Mouse (Mus musculus) gastrocnemius, postnatal 25 days (tissue): Measurements from ENCODE around the gene Cd164l2. TPM values are rescaled to one million over a fixed set of nuclear protein-coding genes. Genes with fewer than 3 reads are reported as not detected.

Source experiments
- DNase-seq: peaks from one replicate; pipeline ENCODE4 v3.0.0; 2022
- long read RNA-seq, 2 experiments: library from polyadenylated mRNA; stranded (forward); transcript quantifications; one replicate each; pipeline ENCODE4 v2.0.0; 2021
- total RNA-seq, 2 experiments: library from RNA; stranded (reverse); gene quantifications; 1 replicate in 1 of 2; 2 replicates in 1 of 2; pipeline ENCODE4 v1.2.3; 2021

Cd164l2 gene
- not detected for total RNA-seq
- long read RNA-seq, experiment 1, result 0 reads
- long read RNA-seq, experiment 2, result 0 reads

DNA sequence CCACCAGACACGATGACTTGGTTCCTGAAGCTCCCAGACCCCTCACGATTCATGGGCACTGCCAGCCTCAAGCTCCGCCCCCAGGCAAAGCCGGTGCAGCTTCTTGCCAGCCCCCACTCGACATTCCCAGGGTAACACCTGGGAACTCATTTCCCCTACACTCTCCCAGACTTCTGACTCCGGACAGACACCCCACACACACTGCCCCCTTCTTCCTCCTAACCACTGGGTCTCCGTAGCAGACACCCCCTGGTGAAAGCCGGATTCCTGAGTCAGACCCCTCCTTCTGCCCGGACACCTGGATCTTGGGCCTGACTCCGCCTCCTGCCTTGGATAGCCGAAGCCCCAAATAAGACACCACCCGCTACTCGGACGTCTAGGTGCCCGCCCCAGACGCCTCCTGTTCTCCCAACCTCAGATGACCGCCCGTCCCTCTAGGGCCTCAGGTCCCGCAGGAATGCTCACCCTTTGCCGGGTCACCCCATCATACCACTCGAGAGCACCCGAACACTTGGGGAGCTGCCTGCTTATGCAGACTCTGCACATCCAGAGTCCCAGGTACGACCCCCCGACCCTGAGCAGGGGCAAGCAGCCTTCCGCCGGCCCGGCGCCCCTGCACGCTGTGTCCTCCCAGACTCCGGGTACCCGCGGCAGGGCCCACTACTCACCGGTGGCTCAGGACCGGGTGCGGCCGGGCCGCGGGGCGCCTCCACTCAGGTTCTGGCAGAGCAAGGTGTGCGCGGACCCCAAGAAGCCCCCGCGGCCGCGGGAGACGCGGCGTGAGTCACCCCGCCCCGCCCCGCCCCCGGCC lies at the start of gene Cd164l2, which contains the start of gene Gpr3:
TSS of gene Cd164l2 (plus strand) at position 381 of the 811 bp plus-strand sequence.
TSS of gene Gpr3 (minus strand) at position 786 of the 811 bp plus-strand sequence.
- DNase-seq, result no peak

DNA sequence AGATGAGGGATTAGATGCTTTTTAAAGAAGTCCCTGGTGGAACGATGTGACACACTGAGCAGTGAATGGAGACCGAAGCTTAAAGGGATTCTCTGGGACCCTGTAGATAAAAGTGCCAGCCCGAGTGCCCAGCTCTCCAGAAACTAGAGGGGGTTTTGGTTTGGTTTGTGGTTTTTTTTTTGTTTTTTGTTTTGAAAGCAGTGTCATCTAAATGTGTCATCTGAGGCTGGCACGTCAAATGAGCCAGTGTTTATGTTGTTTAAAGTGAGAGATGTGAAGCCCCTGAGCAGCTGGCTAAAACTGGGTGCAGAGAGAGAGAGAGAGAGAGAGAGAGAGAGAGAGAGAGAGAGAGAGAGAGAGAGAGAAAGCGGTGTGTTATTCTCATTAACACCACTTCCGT lies 49.7 kb upstream of the Cd164l2 start:
- no peak for DNase-seq

DNA sequence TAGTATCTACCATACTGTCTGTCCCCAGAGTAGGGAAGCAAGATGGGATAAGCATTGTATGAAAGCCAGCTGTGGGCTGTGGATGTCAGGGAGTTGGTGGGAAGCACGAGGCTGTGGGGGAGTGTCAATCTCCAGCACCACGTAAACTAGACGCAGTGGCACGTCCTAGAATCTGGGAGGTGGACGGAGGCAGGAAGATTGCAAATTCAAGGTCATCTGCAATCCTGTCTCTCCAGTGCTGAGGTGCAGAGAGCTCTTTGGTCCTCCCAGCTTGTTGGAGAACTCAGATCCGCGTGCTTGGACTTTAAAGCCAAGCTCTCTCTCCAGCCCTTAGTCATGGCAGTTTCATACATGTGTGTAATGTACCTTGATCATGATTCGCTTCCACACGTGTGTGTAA lies 45.2 kb upstream of the Cd164l2 start:
- DNase-seq, result no peak

DNA sequence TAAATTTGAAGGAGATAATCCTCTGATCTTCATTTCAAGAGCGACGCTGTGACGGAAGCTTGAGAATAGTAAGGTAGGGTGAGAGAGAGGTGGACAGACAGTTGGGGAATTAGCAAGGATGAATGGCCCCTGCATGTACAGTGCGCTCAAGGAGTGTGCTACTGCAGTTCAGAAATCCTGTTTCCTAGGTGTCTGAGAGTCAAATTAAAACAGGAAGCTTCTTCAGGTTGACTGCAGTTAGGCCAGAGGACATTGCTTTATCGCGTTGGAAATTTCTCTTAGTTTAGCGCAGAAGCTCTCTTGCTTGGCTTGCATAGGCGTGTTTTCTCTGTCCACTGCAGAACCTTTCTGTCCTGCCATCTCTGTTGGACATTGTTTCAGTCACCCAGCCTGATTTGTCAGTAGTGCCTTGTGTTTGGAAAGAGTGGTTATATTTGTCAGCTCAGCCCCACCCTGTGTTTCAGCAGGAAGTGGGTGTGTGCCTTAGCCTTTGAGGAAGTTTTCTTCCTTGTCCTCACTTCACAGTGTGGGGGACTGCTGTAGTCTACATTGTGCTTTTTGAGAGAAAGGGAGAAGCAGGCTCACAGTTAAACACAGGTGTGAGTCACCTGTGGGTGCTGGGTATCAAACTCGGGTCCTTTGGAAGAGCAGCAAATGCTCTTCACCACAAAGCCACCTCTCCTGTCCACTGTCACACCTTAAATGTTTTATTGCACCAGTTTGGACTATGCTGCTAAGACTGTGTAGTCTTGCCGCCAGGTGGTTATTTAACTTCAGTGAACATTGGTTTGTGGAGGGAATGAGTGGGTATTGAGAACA lies 42.5 kb upstream of the Cd164l2 start:
- peak; percentile 59 for DNase-seq

DNA sequence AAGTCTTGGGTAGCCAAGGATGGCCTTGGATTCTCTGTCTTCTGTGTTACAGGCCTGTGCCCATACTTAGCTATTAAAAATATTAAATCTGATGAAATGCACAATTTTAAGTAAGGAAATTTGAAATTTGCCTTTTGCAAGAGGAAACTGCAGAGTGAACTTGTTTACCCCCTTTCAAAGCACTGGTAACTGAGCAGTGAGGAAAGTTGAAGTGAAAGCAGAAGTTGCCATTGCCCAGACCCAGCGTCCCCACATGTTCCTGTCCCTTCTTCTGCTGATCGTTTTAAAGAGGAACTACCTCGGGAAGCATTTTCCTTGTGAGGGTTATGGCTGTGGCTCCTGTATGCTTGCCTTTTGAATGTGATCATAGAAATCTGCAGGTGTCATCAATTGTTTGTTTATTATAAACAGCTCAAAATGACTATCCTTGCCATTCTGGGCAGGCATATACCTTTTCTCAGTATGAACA lies 41.8 kb upstream of the Cd164l2 start:
- DNase-seq, result no peak

DNA sequence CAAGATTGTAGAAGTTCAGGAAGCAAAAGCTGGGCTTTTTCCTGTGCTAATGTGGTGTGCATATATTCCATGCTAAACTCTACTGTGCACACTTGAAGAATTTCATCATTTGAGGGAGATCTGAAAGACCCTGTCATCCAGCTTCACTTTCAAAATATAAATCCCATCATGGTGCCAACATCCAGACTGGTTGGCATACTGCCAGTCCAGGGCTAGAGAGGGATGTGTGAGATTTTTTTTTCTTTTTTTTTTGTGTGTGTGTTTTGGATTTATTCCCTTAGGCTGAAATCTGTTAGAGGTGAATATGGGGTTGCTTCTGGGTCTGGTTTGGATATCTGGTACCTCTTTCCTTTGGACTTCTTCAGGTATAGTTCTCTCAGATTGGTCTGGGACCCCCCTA lies 41.3 kb upstream of the Cd164l2 start:
- DNase-seq, result no peak

DNA sequence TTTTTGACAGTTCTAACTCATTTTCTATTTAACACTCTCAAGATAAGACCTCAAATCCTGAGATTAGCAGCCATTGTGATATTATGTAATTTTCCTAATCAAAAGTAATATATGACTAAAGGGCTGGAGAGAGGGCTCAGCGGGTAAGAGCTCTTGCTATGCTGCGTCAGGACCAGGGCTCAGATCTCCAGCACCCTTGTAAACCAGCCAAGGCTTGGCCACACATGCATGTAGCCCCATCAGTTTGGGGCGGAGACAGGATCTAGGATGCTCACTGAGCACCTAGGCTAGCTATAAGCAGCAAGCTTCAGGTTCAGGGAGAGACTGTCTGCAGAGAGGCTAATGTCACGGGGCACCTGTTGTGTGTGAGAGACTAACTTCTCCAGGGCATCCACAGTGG lies 39.5 kb upstream of the Cd164l2 start:
- no peak for DNase-seq

DNA sequence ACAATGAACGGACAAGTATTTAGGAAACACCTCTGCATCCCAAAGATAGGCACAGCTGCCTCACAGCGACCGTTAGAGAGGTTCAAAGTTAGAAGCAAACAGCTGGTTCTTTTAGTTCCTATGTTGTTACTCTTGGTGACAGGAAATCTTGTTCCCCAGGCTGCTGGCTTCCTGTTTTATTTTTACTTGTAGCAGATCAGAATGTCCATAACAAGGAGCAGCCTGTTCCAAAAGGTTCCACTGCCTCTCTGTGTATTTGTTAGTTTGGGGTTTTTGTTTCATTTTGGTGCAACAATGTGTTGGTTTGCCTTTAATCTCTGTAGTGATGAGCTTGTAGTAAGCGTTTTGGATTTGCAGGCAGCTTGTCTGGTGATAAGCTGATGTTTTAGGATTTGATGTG lies 37.6 kb upstream of the Cd164l2 start:
- DNase-seq, result no peak

DNA sequence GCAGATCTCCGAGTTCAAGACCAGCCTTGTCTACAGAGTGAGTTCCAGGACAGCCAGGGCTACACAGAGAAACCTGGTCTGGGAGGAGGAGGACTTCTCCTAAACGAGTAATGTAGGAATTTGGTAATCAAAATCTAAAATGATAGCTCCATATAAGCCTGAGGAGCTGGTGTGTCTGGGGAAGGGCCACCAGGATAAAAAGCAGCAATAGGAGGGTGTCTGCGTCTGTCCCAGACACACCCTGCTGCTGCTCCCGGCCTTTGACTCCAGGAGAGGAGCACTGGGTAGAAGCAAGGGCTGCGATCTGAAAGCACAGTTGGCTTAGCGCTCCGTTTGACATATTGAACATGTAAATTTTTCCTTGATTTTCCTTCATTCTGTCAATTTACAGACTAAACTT lies 36.7 kb upstream of the Cd164l2 start:
- no peak for DNase-seq

DNA sequence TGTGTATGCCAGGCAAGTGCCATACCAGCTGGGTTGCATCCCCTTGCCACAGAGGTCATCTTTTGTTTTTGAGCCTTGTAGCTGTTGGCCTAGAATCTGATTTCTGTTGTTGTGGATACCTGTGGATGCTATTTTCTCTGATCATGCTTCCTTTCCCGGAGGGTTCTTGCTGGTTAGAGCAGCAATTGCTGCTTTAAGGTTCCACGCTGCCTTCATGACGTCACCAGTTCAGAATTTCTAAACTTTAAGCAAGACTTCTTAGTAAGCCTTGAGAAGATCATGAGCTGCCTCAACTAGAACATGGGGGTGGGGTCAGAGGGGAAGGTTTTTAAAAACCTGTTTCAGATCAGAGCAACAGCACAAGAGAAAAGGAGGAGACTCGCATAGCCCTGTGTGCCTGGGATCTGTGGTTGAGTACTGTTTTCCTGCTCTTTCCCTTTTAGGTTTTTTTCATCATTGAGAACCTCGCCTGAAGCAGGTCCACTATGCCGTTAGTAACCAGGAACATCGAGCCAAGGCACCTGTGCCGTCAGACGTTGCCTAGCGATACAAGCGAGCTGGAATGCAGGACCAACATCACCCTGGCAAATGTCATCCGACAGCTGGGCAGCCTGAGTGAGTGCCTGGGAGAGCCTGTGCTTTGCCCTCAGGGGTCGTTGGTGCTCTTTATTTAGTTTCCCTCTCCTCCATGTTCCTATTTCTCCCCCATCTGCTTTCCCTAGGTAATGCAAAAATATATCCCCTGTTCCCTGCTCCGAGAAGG lies 35.8 kb upstream of the Cd164l2 start:
- no peak for DNase-seq

DNA sequence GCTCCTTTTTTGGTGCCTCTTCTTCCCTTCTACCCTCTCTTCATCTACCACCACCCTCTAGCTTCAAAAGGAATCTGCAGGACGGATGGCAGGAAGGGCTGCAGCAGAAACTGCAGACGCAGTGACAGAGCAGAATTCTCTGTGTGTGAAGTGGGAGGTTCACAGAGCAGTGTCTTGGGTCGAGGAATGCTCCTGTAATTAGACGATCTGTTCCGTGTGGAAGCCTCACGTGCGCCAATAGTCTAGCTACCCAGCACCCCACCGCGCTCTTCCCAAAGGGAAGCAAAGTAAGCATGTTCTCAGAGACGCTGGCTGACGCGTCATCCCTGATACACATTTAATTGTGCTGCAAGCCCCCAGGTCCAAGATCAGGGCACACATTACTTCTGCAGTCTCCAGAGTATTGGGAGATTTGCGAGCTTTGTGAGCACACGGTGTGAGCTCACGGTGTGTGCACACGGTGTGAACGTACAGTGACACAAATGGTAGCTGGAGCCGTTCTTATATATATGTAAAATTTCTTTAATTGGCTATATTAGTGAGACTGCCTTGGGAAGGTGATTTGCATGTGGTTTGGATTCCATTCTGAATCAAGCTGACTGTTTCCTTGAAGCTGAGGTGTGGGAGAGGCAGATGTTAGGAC lies 35.0 kb upstream of the Cd164l2 start:
- no peak for DNase-seq

DNA sequence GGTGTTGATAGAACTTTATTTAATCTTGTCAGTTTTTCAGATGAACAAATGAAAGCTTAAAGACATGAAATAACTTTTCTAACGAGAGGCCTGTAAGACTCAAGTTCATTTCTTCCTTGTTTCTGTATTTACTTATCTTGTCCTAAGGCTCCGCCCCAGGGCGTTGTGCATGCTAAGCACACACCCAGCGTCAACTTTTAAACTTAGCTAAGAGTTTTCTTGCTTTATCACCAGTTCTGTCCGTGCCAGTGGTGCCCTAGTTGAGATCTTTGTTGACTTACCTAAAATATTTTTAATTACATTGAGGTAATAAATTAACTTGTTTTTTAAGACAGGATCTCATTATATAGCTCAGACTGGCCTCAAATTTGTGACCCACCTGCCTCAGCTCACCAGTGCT lies 33.6 kb upstream of the Cd164l2 start:
- DNase-seq, result no peak

DNA sequence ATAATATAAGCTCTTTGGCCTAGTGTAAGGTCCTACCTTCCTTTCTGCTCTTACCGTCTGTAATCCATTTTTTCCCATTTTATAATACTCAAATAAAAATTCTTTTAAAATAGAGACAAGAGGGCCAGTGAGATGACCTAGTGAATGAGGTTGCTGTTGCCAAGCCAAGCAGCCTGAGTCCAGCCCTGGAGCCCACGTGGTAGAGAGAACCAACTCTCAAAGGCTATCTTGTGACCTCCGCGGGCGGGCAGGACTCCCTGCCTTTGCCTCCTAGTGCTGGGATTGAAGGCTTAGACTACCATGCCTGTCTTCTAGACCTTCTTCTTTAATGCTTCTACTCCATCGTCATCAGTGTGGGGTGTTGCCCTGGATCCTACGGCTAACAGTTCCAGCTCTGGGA lies 32.7 kb upstream of the Cd164l2 start:
- DNase-seq, result no peak

DNA sequence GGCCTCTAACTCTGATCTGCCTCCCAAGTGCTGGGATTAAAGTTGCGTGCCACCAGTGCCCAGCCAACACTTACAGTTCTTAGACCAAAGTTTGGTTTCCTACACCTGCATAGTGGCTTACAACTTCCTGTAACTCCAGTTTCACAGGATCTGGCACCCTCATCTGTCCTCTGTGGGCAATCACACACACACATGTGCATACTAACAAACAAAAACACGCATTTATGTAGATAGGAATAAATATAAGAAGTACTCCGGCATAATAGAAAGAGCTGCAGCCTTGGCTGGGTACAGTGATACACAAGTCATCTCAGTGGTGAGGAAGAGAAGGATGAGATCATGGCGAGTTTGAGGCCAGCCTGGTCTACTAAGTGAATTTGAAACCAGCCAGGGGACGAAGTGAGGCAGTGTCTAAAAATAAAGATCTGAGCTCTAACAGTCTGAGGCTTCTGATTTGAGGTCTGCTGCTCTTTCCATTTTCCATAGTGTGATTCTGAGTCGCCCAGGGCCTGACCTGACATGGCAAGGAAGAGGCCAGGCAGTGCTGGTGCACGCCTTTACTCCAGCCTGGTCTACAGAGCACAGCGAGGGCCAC lies 29.4 kb upstream of the Cd164l2 start:
- DNase-seq, result no peak

DNA sequence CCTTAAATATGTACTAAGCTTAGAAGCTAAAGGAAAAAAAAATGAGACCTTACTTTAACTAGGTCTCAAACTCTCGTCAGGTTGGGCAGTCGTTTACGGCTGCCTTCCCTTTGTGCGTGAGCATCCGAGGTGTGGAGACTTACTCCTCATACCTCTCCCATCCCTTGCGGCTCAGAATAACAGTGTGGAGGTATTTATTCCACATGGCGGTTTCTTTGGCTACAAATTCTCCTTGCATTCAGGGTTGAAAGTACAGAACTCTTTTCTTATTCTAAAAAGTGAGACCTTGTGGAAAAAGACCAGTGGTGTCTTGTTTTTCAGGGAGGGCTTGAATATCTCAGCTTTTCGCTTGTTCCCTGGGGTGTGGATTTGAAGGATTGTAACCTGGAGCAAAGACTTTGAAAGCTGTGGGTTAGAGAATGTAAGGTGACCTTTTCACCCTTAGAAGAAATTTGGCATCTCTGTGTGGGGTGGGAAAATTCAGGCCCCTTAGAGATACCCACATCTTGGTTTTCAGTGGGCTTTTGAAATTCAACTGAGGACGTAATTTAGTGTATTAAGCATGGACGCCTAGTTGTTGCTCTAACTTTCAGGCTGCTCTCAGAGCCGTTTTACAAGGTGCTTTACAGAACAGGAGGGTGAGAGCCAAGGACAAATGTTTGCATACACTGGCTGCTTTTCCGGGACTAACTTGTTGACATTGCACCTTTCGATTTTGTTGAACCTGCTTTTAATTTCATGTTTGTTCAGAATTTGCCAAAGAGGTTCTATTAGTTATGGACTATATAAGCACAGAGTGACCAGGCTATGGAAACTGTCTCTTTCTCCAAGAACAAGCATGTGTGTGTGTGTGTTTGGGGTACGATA lies 27.7 kb upstream of the Cd164l2 start:
- DNase-seq, result no peak

DNA sequence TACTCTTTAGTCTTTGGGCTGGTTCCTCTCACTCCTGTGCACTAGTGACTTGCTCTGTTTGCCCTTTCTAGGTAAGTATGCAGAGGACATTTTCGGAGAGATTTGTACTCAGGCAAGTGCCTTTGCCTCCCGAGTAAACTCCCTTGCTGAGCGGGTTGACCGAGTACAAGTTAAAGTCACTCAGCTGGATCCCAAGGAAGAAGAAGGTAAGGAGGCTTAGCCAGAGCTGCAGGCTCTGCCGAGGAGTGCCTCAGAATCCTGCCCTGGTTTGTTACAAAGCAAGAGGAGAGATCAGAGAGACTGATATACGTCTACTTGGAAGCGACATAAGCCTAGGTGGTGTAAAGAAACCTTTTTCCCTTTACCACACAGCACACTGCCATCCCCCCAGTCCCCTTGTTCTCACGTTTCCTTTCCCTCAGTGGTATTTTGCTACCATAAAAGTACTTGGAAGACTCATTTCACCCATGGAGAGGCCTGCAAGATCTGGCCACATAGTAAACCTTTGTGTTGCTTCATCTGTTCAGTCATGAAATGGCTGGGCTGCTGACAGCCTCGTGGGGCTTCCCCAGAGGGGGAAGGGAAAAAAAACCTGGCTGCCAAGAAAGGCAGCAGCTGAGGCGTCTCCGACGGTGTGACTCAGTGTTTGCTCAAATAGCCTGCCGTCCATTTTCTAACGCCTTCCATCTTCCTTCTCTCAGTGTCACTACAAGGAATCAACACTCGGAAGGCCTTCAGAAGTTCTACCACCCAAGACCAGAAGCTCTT lies 26.8 kb upstream of the Cd164l2 start:
- DNase-seq, result peak; percentile 80

DNA sequence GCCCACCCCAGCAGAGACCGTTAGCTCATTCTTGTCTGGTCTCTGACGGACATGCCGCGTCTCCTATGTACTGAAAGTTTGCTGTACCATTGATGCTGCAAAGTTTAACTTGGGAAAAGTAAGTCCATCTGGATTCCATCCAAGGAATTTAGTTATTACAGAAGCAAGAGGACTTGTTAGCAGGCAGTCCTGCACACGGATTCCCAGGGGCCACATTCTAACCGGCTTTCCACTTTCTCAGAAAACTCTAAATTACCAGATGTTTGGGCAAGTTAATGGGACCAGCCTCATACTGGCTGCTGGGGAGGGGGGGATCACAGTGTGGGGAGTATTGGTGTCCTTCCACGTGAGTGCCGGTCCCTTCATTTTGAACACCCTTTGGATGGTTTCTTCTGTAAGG lies 26.0 kb upstream of the Cd164l2 start:
- no peak for DNase-seq

DNA sequence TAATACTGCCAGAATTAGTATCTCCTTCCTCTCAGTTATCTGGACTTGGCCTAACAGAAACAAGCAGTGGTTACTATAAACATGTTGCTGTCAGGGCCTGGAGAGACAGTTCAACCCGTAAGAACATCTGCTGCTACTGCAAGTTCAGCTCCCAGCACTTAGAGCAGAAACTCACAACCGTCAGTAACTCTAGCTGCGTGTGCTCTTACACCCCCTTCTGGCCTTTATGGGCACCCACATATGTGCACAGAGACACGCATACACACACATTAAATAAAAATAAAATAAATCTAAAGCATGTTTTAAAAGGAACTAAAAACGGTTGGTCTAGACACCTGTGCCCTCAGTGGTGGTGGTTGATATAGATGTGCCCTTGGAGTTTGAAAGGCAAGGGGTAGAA lies 25.1 kb upstream of the Cd164l2 start:
- DNase-seq, result no peak

DNA sequence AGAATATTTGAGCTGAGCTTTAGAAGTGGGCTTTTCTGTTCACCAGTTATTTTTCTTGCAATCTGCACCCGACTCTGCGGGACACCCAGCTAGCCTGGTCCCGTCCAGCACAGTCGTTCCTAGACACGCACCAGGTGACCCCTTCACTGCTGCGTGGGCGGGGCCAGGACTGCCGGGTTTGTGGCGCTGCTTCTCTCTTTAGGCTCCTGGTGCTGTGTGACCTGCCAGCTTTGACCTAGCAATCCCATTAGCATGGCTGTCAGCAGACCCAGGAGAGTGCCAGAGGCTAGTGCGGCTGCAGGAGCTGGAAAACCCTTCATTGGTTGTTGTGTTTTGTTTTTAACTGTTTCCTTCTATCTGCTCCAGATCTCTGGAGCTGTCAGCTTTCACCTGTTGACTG lies 22.5 kb upstream of the Cd164l2 start:
- no peak for DNase-seq

DNA sequence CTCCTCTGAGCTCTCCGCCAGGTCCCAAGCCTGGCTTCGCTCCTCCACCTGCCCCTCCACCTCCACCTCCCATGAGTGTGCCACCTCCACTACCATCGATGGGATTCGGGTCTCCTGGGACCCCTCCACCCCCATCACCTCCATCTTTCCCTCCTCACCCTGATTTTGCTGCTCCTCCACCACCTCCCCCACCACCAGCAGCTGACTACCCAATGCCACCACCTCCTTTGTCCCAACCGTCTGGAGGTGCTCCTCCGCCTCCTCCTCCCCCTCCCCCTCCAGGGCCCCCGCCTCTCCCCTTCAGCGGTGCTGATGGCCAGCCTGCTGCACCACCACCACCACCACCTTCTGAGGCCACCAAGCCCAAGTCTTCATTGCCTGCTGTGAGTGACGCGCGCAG lies 17.4 kb upstream of the Cd164l2 start:
- no peak for DNase-seq
